Mouse (Mus musculus): ENCODE data around the gene Zswim2. TPM values are rescaled to one million over a fixed set of nuclear protein-coding genes. Genes with fewer than 3 reads are reported as not detected.
"Not testable (repeated sequence)": the region's sequence is repeated elsewhere in the genome, so short reads cannot be mapped to it uniquely, and the experiment has no call there.

The Zswim2 gene
- total and polyA plus RNA-seq, 3 experiments = not detected

- DNase-seq (ENCODE audit: low read depth, low spot score); H3K27me3 ChIP-seq (ENCODE audit: control insufficient read depth in 1 of 2, insufficient read depth in 2 of 2, low read length in 2 of 2); H3K4me1 ChIP-seq (ENCODE audit: control insufficient read depth in 1 of 2, insufficient read depth in 2 of 2, low read length in 2 of 2); H3K4me3 ChIP-seq (ENCODE audit: control insufficient read depth in 1 of 2, insufficient read depth in 1 of 2, low read depth in 2 of 2, low read length in 2 of 2); H3K9ac ChIP-seq (ENCODE audit: control insufficient read depth, low read depth, low read length, poor library complexity, severe bottlenecking); H3K36me3 ChIP-seq (ENCODE audit: control insufficient read depth in 1 of 2, insufficient read depth in 2 of 2, low read length in 2 of 2); H3K27ac ChIP-seq (ENCODE audit: control insufficient read depth, low read depth, low read length); H3K9me3 ChIP-seq (replicated peaks; ENCODE audit: insufficient read depth, low read length); H3K79me2 ChIP-seq (ENCODE audit: control insufficient read depth, insufficient read depth, low read length, poor library complexity): not testable (repeated sequence)
Measured at GRCm38 (mm10) chr2:83967013-83967412, 26.0 kb upstream of the Zswim2 start, which contains the start of gene Gm13695. TSS of gene Gm13695 (plus strand) at chr2:83967313.

- not testable (repeated sequence) for H3K79me2 ChIP-seq (ENCODE audit: control insufficient read depth, insufficient read depth, low read length, poor library complexity); H3K9me3 ChIP-seq (replicated peaks; ENCODE audit: insufficient read depth, low read length); H3K4me3 ChIP-seq (ENCODE audit: control insufficient read depth in 1 of 2, insufficient read depth in 1 of 2, low read depth in 2 of 2, low read length in 2 of 2); H3K36me3 ChIP-seq (ENCODE audit: control insufficient read depth in 1 of 2, insufficient read depth in 2 of 2, low read length in 2 of 2); H3K27me3 ChIP-seq (ENCODE audit: control insufficient read depth in 1 of 2, insufficient read depth in 2 of 2, low read length in 2 of 2); H3K4me1 ChIP-seq (ENCODE audit: control insufficient read depth in 1 of 2, insufficient read depth in 2 of 2, low read length in 2 of 2); H3K9ac ChIP-seq (ENCODE audit: control insufficient read depth, low read depth, low read length, poor library complexity, severe bottlenecking); H3K27ac ChIP-seq (ENCODE audit: control insufficient read depth, low read depth, low read length); DNase-seq (ENCODE audit: low read depth, low spot score)
Measured at GRCm38 (mm10) chr2:83961203-83961602, 20.2 kb upstream of the Zswim2 start, which contains the start of gene Gm13693. TSS of gene Gm13693 (plus strand) at chr2:83961503.

GRCm38 (mm10) chr2:83955393-83955792, 14.4 kb upstream of the Zswim2 start, which contains the start of gene Gm13698:
TSS of gene Gm13698 (plus strand) at chr2:83955693.
- H3K27ac ChIP-seq (ENCODE audit: control insufficient read depth, low read depth, low read length); DNase-seq (ENCODE audit: low read depth, low spot score); H3K4me3 ChIP-seq (ENCODE audit: control insufficient read depth in 1 of 2, insufficient read depth in 1 of 2, low read depth in 2 of 2, low read length in 2 of 2); H3K36me3 ChIP-seq (ENCODE audit: control insufficient read depth in 1 of 2, insufficient read depth in 2 of 2, low read length in 2 of 2); H3K9ac ChIP-seq (ENCODE audit: control insufficient read depth, low read depth, low read length, poor library complexity, severe bottlenecking); H3K4me1 ChIP-seq (ENCODE audit: control insufficient read depth in 1 of 2, insufficient read depth in 2 of 2, low read length in 2 of 2); H3K9me3 ChIP-seq (replicated peaks; ENCODE audit: insufficient read depth, low read length); H3K27me3 ChIP-seq (ENCODE audit: control insufficient read depth in 1 of 2, insufficient read depth in 2 of 2, low read length in 2 of 2); H3K79me2 ChIP-seq (ENCODE audit: control insufficient read depth, insufficient read depth, low read length, poor library complexity): not testable (repeated sequence)

DNA sequence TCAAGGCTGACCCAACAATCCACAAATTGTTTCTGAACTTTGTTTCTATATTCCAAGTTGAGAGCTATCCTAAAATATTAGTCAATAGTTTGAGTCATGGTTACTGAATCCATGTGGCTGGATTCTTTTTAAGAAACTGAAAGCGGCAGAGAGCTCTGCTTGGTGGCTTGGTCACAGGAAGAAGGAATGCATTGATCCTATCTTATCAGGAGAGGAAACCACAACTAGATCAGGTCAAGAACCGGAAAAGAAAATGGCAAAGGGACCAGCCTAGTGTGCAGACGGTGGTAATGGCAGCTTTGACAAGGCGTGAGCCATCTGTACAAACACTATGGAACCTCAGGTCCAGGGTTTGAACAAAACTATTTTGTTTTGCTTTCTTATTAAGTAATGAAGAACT, 764 bp upstream of the Zswim2 start:
- H3K4me1 ChIP-seq (ENCODE audit: control insufficient read depth in 1 of 2, insufficient read depth in 2 of 2, low read length in 2 of 2) = no peaks in the 10 kb centered on the region
- H3K4me3 ChIP-seq (ENCODE audit: control insufficient read depth in 1 of 2, insufficient read depth in 1 of 2, low read depth in 2 of 2, low read length in 2 of 2) = no peak overlapping the region
- H3K27ac ChIP-seq (ENCODE audit: control insufficient read depth, low read depth, low read length) = no peak overlapping the region
- H3K27me3 ChIP-seq (ENCODE audit: control insufficient read depth in 1 of 2, insufficient read depth in 2 of 2, low read length in 2 of 2) = no peaks in the 10 kb centered on the region
- H3K9me3 ChIP-seq (replicated peaks; ENCODE audit: insufficient read depth, low read length) = no peaks in the 10 kb centered on the region
- no peaks in the 10 kb centered on the region for H3K79me2 ChIP-seq (ENCODE audit: control insufficient read depth, insufficient read depth, low read length, poor library complexity)
- H3K9ac ChIP-seq (ENCODE audit: control insufficient read depth, low read depth, low read length, poor library complexity, severe bottlenecking) = no peak overlapping the region
- no peaks in the 10 kb centered on the region for H3K36me3 ChIP-seq (ENCODE audit: control insufficient read depth in 1 of 2, insufficient read depth in 2 of 2, low read length in 2 of 2)
- DNase-seq (ENCODE audit: low read depth, low spot score) = no peak
- TF ChIP-seq TCF12 (IDR thresholded peaks at IDR 0.05; ENCODE audit: low read depth, low read length) (no peak), ZKSCAN1 (IDR thresholded peaks at IDR 0.05; ENCODE audit: low read depth, low read length) (no peak), NRF1 (IDR thresholded peaks at IDR 0.05; ENCODE audit: insufficient read depth, low read depth, low read length, poor library complexity, severe bottlenecking) (no peak), ELF1 (IDR thresholded peaks at IDR 0.05; ENCODE audit: low read depth, low read length) (no peak), POLR2A (IDR thresholded peaks at IDR 0.05; ENCODE audit: control insufficient read depth in 1 of 2, insufficient read depth in 1 of 2, low read depth in 1 of 2, low read length in 2 of 2, poor library complexity in 1 of 2) (no peak), USF1 (IDR thresholded peaks at IDR 0.05; ENCODE audit: low read depth, low read length) (no peak), CHD2 (IDR thresholded peaks at IDR 0.05; ENCODE audit: low read length) (no peak), HCFC1 (IDR thresholded peaks at IDR 0.05; ENCODE audit: low read depth, low read length) (no peak), RCOR1 (IDR thresholded peaks at IDR 0.05; ENCODE audit: low read depth, low read length) (no peak), MXI1 (IDR thresholded peaks at IDR 0.05; ENCODE audit: low read depth, low read length) (no peak)

Data from MEL (cell line).